Mouse (Mus musculus) olfactory bulb, adult 2 months (tissue): ENCODE results near the gene Rtn2.

Source experiments
- CTCF ChIP-seq: fragments of 200-500 bp; IDR thresholded peaks from 2 replicates; pipeline ENCODE4 v1.5.1; 2012; ENCODE audit warnings: low read depth, mild to moderate bottlenecking, low read length, moderate library complexity; ENCODE audit not compliant: insufficient read depth
- POLR2A ChIP-seq: fragments of 200-500 bp; IDR thresholded peaks from 2 replicates; pipeline ENCODE4 v1.6.1; 2012; ENCODE audit warnings: mild to moderate bottlenecking, low read depth, low read length, moderate library complexity; ENCODE audit not compliant: insufficient read depth

DNA sequence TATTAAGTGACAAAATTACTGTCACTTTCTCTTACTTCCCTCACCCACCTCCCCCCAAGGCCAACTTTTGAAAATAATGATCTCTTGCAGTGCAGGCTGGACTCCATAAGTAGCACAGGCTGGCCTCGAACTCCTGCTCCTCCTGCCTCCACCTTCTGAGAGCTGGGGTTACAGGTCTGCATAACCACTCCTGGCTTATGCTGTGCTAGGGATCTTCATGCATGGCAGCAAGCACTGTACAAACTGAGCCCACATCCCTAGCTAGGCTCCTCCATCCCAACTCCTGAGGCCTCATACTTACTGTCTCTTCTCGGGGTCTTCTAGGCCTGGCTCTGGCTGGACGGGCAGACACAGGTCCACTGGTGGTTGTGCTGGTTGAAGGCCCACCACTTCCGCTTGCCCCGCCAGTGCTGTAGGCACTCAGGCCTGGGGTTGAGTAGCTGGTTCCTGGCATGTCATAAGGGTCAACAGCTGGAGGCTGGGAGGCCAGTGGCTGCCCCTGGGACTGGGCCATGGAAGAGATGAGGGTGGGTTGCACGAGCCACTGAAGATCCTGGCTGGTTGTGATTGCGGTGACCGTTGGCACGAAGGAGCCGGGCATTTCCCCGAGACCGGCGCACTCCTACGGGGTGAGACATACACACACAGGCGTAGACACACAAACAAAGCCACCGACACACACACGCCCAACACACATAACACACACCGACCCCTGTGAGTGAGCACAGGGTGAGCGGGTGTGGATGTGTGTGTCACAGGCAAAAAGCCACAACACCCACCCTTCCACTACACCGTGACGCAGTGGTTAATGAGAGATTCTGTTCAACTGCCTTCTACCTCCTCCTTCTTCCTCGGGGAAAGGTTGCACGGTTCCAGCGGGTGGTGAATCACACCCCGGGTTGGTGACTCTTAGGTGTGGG lies 24.7 kb downstream of the Rtn2 start:
- no peak for TF ChIP-seq POLR2A
- no peak for TF ChIP-seq CTCF
